Mouse (Mus musculus): Measurements from ENCODE around the gene Crym. TPM values are rescaled to one million over a fixed set of nuclear protein-coding genes. Genes with fewer than 3 reads are reported as not detected.

The Crym gene
- 36.9 and 38.1 TPM in 2 replicates for polyA plus RNA-seq (2015; fragmentation: Nextera tagmentation; extraction: Ambion mirVana)

GRCm38 (mm10) chr7:120201771-120202170 lies at the start of gene Crym:
Crym (minus strand) TSS chr7:120202111.
- Histone ChIP-seq H3K4me2 (replicated peaks) (peak within 1 kb of the TSS; percentile 53), H3K9me3 (replicated peaks) (no peaks in the 10 kb centered on the region), H3K27ac (replicated peaks) (no peak within 1 kb of the TSS), H3K9ac (no peak within 1 kb of the TSS), H3K27me3 (peaks cover 20% of the 10 kb centered on the region), H3K4me3 (replicated peaks) (peak within 1 kb of the TSS; percentile 35), H3K36me3 (no peaks in the 10 kb centered on the region), H3K4me1 (peaks cover 9% of the 10 kb centered on the region; the same call in 1 of the 2 replicates)
- 1% methylated on average over 26 of the region's 26 CpGs for WGBS
- 0 out of 2 replicates have a peak, but pooled peaks have one; percentile 35 for ATAC-seq (ENCODE audit: insufficient number of reproducible peaks, low FRiP score, low TSS enrichment, low read depth)

- Histone ChIP-seq H3K4me1 (no peaks in the 10 kb centered on the region), H3K27ac (replicated peaks) (no peak overlapping the region), H3K27me3 (no peaks in the 10 kb centered on the region), H3K36me3 (no peaks in the 10 kb centered on the region), H3K9me3 (replicated peaks) (no peaks in the 10 kb centered on the region), H3K9ac (no peak overlapping the region), H3K4me2 (replicated peaks) (no peak overlapping the region), H3K4me3 (replicated peaks) (no peak overlapping the region)
- ATAC-seq (ENCODE audit: insufficient number of reproducible peaks, low FRiP score, low TSS enrichment, low read depth): no peak
Measured at GRCm38 (mm10) chr7:120241092-120241491, 39.2 kb upstream of the Crym start.

GRCm38 (mm10) chr7:120228541-120228940 lies 26.6 kb upstream of the Crym start:
- Histone ChIP-seq H3K9me3 (replicated peaks) (no peaks in the 10 kb centered on the region), H3K27ac (replicated peaks) (no peak overlapping the region), H3K4me2 (replicated peaks) (no peak overlapping the region), H3K4me3 (replicated peaks) (no peak overlapping the region), H3K36me3 (no peaks in the 10 kb centered on the region), H3K9ac (no peak overlapping the region), H3K27me3 (no peaks in the 10 kb centered on the region), H3K4me1 (no peaks in the 10 kb centered on the region)
- no peak for ATAC-seq (ENCODE audit: insufficient number of reproducible peaks, low FRiP score, low TSS enrichment, low read depth)

GRCm38 (mm10) chr7:120205989-120206388 lies 4.1 kb upstream of the Crym start:
- Histone ChIP-seq H3K4me1 (peaks cover 9% of the 10 kb centered on the region; the same call in 1 of the 2 replicates), H3K4me2 (replicated peaks) (no peak overlapping the region), H3K9ac (no peak overlapping the region), H3K9me3 (replicated peaks) (no peaks in the 10 kb centered on the region), H3K36me3 (no peaks in the 10 kb centered on the region), H3K27me3 (peaks cover 10% of the 10 kb centered on the region), H3K27ac (replicated peaks) (no peak overlapping the region), H3K4me3 (replicated peaks) (no peak overlapping the region)
- no peak for ATAC-seq (ENCODE audit: insufficient number of reproducible peaks, low FRiP score, low TSS enrichment, low read depth)
- WGBS: 62% methylated on average over 9 of the region's 9 CpGs

GRCm38 (mm10) chr7:120203789-120204188 lies 1.9 kb upstream of the Crym start, which contains the start of gene Abca14:
Abca14 (plus strand) TSS chr7:120203961.
- peaks cover 9% of the 10 kb centered on the region; the same call in 1 of the 2 replicates for H3K4me1 ChIP-seq
- no peak within 1 kb of the TSS for H3K27ac ChIP-seq (replicated peaks)
- H3K4me2 ChIP-seq (replicated peaks): no peak within 1 kb of the TSS
- no peaks in the 10 kb centered on the region for H3K36me3 ChIP-seq
- H3K4me3 ChIP-seq (replicated peaks): no peak within 1 kb of the TSS
- H3K9ac ChIP-seq: no peak within 1 kb of the TSS
- peaks cover 20% of the 10 kb centered on the region for H3K27me3 ChIP-seq
- WGBS: 2% methylated on average over 26 of the region's 26 CpGs
- ATAC-seq (ENCODE audit: insufficient number of reproducible peaks, low FRiP score, low TSS enrichment, low read depth): peak; percentile 64
- no peaks in the 10 kb centered on the region for H3K9me3 ChIP-seq (replicated peaks)

- H3K9ac ChIP-seq: no peak overlapping the region
- no peaks in the 10 kb centered on the region for H3K36me3 ChIP-seq
- peaks cover 20% of the 10 kb centered on the region for H3K27me3 ChIP-seq
- ATAC-seq (ENCODE audit: insufficient number of reproducible peaks, low FRiP score, low TSS enrichment, low read depth): no peak
- no peak overlapping the region for H3K27ac ChIP-seq (replicated peaks)
- WGBS: 3% methylated on average over 14 of the region's 14 CpGs
- H3K4me3 ChIP-seq (replicated peaks): peak overlapping the region; percentile 35
- H3K9me3 ChIP-seq (replicated peaks): no peaks in the 10 kb centered on the region
- peak overlapping the region; percentile 53 for H3K4me2 ChIP-seq (replicated peaks)
- H3K4me1 ChIP-seq: peaks cover 9% of the 10 kb centered on the region; the same call in 1 of the 2 replicates
Measured at GRCm38 (mm10) chr7:120201231-120201744, 623 bp downstream of the Crym start.

GRCm38 (mm10) chr7:120195207-120195606 lies 6.7 kb downstream of the Crym start:
- H3K27me3 ChIP-seq: 0 out of 2 replicates have a peak, but pooled peaks cover 2% of the 10 kb centered on the region
- no peak for ATAC-seq (ENCODE audit: insufficient number of reproducible peaks, low FRiP score, low TSS enrichment, low read depth)
- no peaks in the 10 kb centered on the region for H3K9me3 ChIP-seq (replicated peaks)
- no peak overlapping the region for H3K4me2 ChIP-seq (replicated peaks)
- no peak overlapping the region for H3K27ac ChIP-seq (replicated peaks)
- WGBS: 82% methylated on average over 4 of the region's 4 CpGs
- no peaks in the 10 kb centered on the region for H3K36me3 ChIP-seq
- no peak overlapping the region for H3K4me3 ChIP-seq (replicated peaks)
- 0 out of 2 replicates have a peak, but pooled peaks cover 2% of the 10 kb centered on the region for H3K4me1 ChIP-seq
- no peak overlapping the region for H3K9ac ChIP-seq

- Histone ChIP-seq H3K27me3 (no peaks in the 10 kb centered on the region), H3K4me2 (replicated peaks) (no peak overlapping the region), H3K9ac (no peak overlapping the region), H3K9me3 (replicated peaks) (no peaks in the 10 kb centered on the region), H3K4me3 (replicated peaks) (no peak overlapping the region), H3K27ac (replicated peaks) (no peak overlapping the region), H3K36me3 (no peaks in the 10 kb centered on the region), H3K4me1 (0 out of 2 replicates have a peak, but pooled peaks cover 7% of the 10 kb centered on the region)
- 85% methylated on average over 6 of the region's 6 CpGs for WGBS
- no peak for ATAC-seq (ENCODE audit: insufficient number of reproducible peaks, low FRiP score, low TSS enrichment, low read depth)
Measured at GRCm38 (mm10) chr7:120192816-120193215, 9.1 kb downstream of the Crym start.

GRCm38 (mm10) chr7:120192207-120192606 lies 9.7 kb downstream of the Crym start:
- WGBS: 33% methylated on average over 3 of the region's 3 CpGs
- Histone ChIP-seq H3K4me3 (replicated peaks) (no peak overlapping the region), H3K27me3 (no peaks in the 10 kb centered on the region), H3K27ac (replicated peaks) (no peak overlapping the region), H3K9me3 (replicated peaks) (no peaks in the 10 kb centered on the region), H3K4me1 (0 out of 2 replicates have a peak, but pooled peaks cover 7% of the 10 kb centered on the region), H3K36me3 (no peaks in the 10 kb centered on the region), H3K9ac (no peak overlapping the region), H3K4me2 (replicated peaks) (no peak overlapping the region)
- no peak for ATAC-seq (ENCODE audit: insufficient number of reproducible peaks, low FRiP score, low TSS enrichment, low read depth)

- Histone ChIP-seq H3K36me3 (no peaks in the 10 kb centered on the region), H3K4me2 (replicated peaks) (no peak overlapping the region), H3K27ac (replicated peaks) (no peak overlapping the region), H3K9me3 (replicated peaks) (no peaks in the 10 kb centered on the region), H3K9ac (no peak overlapping the region), H3K27me3 (no peaks in the 10 kb centered on the region), H3K4me1 (0 out of 2 replicates have a peak, but pooled peaks cover 7% of the 10 kb centered on the region), H3K4me3 (replicated peaks) (no peak overlapping the region)
- 38% methylated on average over 8 of the region's 8 CpGs for WGBS
- no peak for ATAC-seq (ENCODE audit: insufficient number of reproducible peaks, low FRiP score, low TSS enrichment, low read depth)
Measured at GRCm38 (mm10) chr7:120190150-120190665, 11.7 kb downstream of the Crym start.

GRCm38 (mm10) chr7:120189369-120190149 lies 12.4 kb downstream of the Crym start:
- Histone ChIP-seq H3K4me2 (replicated peaks) (no peak overlapping the region), H3K9me3 (replicated peaks) (no peaks in the 10 kb centered on the region), H3K36me3 (no peaks in the 10 kb centered on the region), H3K4me1 (0 out of 2 replicates have a peak, but pooled peaks cover 7% of the 10 kb centered on the region), H3K27ac (replicated peaks) (no peak overlapping the region), H3K9ac (no peak overlapping the region), H3K4me3 (replicated peaks) (no peak overlapping the region), H3K27me3 (no peaks in the 10 kb centered on the region)
- no peak for ATAC-seq (ENCODE audit: insufficient number of reproducible peaks, low FRiP score, low TSS enrichment, low read depth)
- WGBS: 56% methylated on average over 8 of the region's 8 CpGs
